Mouse (Mus musculus) neutrophil, adult 83 days (primary cell): ENCODE results near the gene Inmt. TPM values are rescaled to one million over a fixed set of nuclear protein-coding genes. Genes with fewer than 3 reads are reported as not detected.

Source experiments
- total RNA-seq, 2 experiments: library from RNA; stranded (reverse); gene quantifications; one replicate each; pipeline ENCODE4 v1.2.4; 2023

The Inmt gene
- total RNA-seq = not detected

GRCm38 (mm10) chr6:55174741-55175181 is at the start of gene Inmt:
Inmt (minus strand) TSS chr6:55175043.

GRCm38 (mm10) chr6:55202913-55203910 is 28.4 kb upstream of the Inmt start, which contains the start of gene Mindy4:
Mindy4 (plus strand) TSS chr6:55203383.

GRCm38 (mm10) chr6:55132794-55133193 is 42.0 kb downstream of the Inmt start, which contains the start of gene Crhr2:
Crhr2 (minus strand) TSS chr6:55133016.

Other genes starting within 250 kb of the Inmt start
- gene Nod1, start 202.4 kb downstream of the Inmt start, total RNA-seq = 10 to 100 TPM; 24.2 to 35.9 TPM
- gene Ggct, start 182.1 kb downstream of the Inmt start, total RNA-seq = 1 to 10 TPM; 2.2 to 3.7 TPM
- gene Gars, start 137.0 kb downstream of the Inmt start, total RNA-seq = 10 to 100 TPM; 45.5 to 49.8 TPM
- gene Crhr2, start 42.0 kb downstream of the Inmt start, total RNA-seq = not detected
- 1 to 10 TPM; 1.6 to 1.9 TPM for gene Mindy4, start 28.3 kb upstream of the Inmt start, total RNA-seq
- gene Aqp1, start 161.4 kb upstream of the Inmt start, total RNA-seq = 100 to 1,000 TPM in 1 of 2 experiments, 10 to 100 TPM in 1; 79.2 to 127 TPM
- gene Ghrhr, start 201.3 kb upstream of the Inmt start, total RNA-seq = not detected